Comparison of ENCODE assay signal across 7 mouse cellular contexts in the genomic region with DNA sequence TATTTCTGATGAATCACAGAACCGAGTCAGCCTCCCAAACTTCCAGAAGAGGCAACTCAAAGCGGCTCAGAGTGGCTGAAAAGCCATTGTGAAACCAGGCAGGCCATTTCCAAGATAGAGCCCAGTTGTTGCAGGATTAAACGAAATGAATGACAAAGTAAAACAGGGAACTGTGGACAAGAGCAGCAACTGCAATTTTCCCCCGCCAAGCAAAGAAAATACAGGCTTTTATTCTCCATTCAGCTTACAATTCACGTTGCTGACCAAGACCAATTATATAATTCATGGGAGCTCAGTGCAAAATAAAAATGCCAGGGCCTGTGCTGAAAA. TPM values are rescaled to one million over a fixed set of nuclear protein-coding genes. Genes with fewer than 3 reads are reported as not detected.
DNase-seq lines count a peak whose midpoint lies in the region; ATAC-seq and TF ChIP-seq lines count a peak whose summit lies in the region.

No protein-coding gene starts in this region.

- H3K4me3 ChIP-seq in embryonic facial prominence, embryonic 12.5 days, result no peak overlapping the region
- peak overlapping the region; percentile 47 for H3K4me3 ChIP-seq in hindbrain, embryonic 10.5 days
- H3K4me3 ChIP-seq in limb, embryonic 14.5 days (replicated peaks; ENCODE audit: low read length), result peak overlapping the region; percentile 29
- peak overlapping the region; percentile 41 for H3K4me3 ChIP-seq in neural tube, embryonic 13.5 days

- no peak for ATAC-seq in embryonic facial prominence, embryonic 12.5 days (ENCODE audit: insufficient number of reproducible peaks, insufficient read depth, low FRiP score, low TSS enrichment)
- no peak for ATAC-seq in limb, embryonic 14.5 days (ENCODE audit: low FRiP score, low read depth)
- no peak; the same call in 1 of the 2 replicates for ATAC-seq in neural tube, embryonic 13.5 days (ENCODE audit: low read depth)
- ATAC-seq in inflammation-experienced regulatory T-cells, adult 6 months, result no peak

- DNase-seq in urinary bladder, adult 18-20 months (ENCODE audit: low spot score in 2 of 2), result peak; percentile 1 to 22
- no peak for DNase-seq in urinary bladder, postnatal 25 days (ENCODE audit: low spot score)
- DNase-seq in hindbrain, embryonic 10.5 days (ENCODE audit: low spot score), result no peak
- no peak for DNase-seq in limb, embryonic 14.5 days (ENCODE audit: low spot score)

- H3K9ac ChIP-seq in embryonic facial prominence, embryonic 12.5 days, result no peak overlapping the region
- H3K9ac ChIP-seq in limb, embryonic 14.5 days (ENCODE audit: low read depth, low read length, severe bottlenecking), result peak overlapping the region; percentile 50; the same call in 1 of the 2 replicates
- peak overlapping the region; percentile 70; the same call in 1 of the 2 replicates for H3K9ac ChIP-seq in neural tube, embryonic 13.5 days

- H3K27me3 ChIP-seq in embryonic facial prominence, embryonic 12.5 days, result no peaks in the 10 kb centered on the region
- no peaks in the 10 kb centered on the region for H3K27me3 ChIP-seq in hindbrain, embryonic 10.5 days (ENCODE audit: insufficient read depth, poor library complexity, severe bottlenecking)
- H3K27me3 ChIP-seq in limb, embryonic 14.5 days (ENCODE audit: control insufficient read depth, insufficient read depth, low read length), result no peaks in the 10 kb centered on the region
- no peaks in the 10 kb centered on the region for H3K27me3 ChIP-seq in neural tube, embryonic 13.5 days

- TF ChIP-seq POLR2A in limb, embryonic 14.5 days (IDR thresholded peaks at IDR 0.05; ENCODE audit: borderline replicate concordance, extremely low read depth, insufficient read depth, insufficient read length), result no peak

- peak overlapping the region; percentile 84 for H3K27ac ChIP-seq in embryonic facial prominence, embryonic 12.5 days
- H3K27ac ChIP-seq in hindbrain, embryonic 10.5 days, result peak overlapping the region; percentile 85; the same call in 1 of the 2 replicates
- no peak overlapping the region for H3K27ac ChIP-seq in limb, embryonic 14.5 days (replicated peaks; ENCODE audit: low read depth, low read length)
- no peak overlapping the region; the same call in 1 of the 2 replicates for H3K27ac ChIP-seq in neural tube, embryonic 13.5 days (replicated peaks)

- H3K9me3 ChIP-seq in embryonic facial prominence, embryonic 12.5 days, result no peaks in the 10 kb centered on the region
- H3K9me3 ChIP-seq in hindbrain, embryonic 10.5 days, result no peaks in the 10 kb centered on the region
- H3K9me3 ChIP-seq in limb, embryonic 14.5 days (ENCODE audit: control insufficient read depth, low read length), result no peaks in the 10 kb centered on the region
- H3K9me3 ChIP-seq in neural tube, embryonic 13.5 days, result no peaks in the 10 kb centered on the region

- peak overlapping the region; percentile 53 for H3K4me2 ChIP-seq in embryonic facial prominence, embryonic 12.5 days (replicated peaks)
- H3K4me2 ChIP-seq in limb, embryonic 14.5 days (replicated peaks; ENCODE audit: low read depth, low read length, severe bottlenecking), result peak overlapping the region; percentile 55
- peak overlapping the region; percentile 64 for H3K4me2 ChIP-seq in neural tube, embryonic 13.5 days

- peaks cover 15% of the 10 kb centered on the region for H3K4me1 ChIP-seq in embryonic facial prominence, embryonic 12.5 days
- peaks cover 14% of the 10 kb centered on the region for H3K4me1 ChIP-seq in hindbrain, embryonic 10.5 days (replicated peaks)
- H3K4me1 ChIP-seq in limb, embryonic 14.5 days (ENCODE audit: control insufficient read depth, insufficient read depth, low read length), result 0 out of 2 replicates have a peak, but pooled peaks cover 6% of the 10 kb centered on the region
- H3K4me1 ChIP-seq in neural tube, embryonic 13.5 days (replicated peaks), result peaks cover 12% of the 10 kb centered on the region; the same call in 1 of the 2 replicates

- 12% methylated on average over 5 of the region's 5 CpGs for WGBS in embryonic facial prominence, embryonic 12.5 days
- 11% methylated on average over 5 of the region's 5 CpGs for WGBS in hindbrain, embryonic 10.5 days
- 19% methylated on average over 5 of the region's 5 CpGs for WGBS in limb, embryonic 14.5 days
- 4% methylated on average over 5 of the region's 5 CpGs for WGBS in neural tube, embryonic 13.5 days

- no peaks in the 10 kb centered on the region for H3K36me3 ChIP-seq in embryonic facial prominence, embryonic 12.5 days
- peaks cover 8% of the 10 kb centered on the region; the same call in 1 of the 2 replicates for H3K36me3 ChIP-seq in hindbrain, embryonic 10.5 days
- no peaks in the 10 kb centered on the region for H3K36me3 ChIP-seq in limb, embryonic 14.5 days (ENCODE audit: control insufficient read depth, insufficient read depth, low read length)
- no peaks in the 10 kb centered on the region for H3K36me3 ChIP-seq in neural tube, embryonic 13.5 days

RNA-seq across cellular contexts. Expression of a gene that starts 46.9 kb away (rescaled TPM):
- polyA plus RNA-seq in embryonic facial prominence, embryonic 12.5 days (2016; fragmentation: Nextera tagmentation; extraction: Ambion mirVana), result 50.3 and 50.9 TPM in 2 replicates
- 31.6 and 55.2 TPM in 2 replicates for polyA plus RNA-seq in hindbrain, embryonic 10.5 days (2016; fragmentation: Nextera tagmentation; extraction: Ambion mirVana)
- 6.0 and 7.0 TPM in 2 replicates for polyA plus RNA-seq in limb, embryonic 14.5 days (2012; rRNA removed)
- polyA plus RNA-seq in limb, embryonic 14.5 days (2014; fragmentation: Nextera tagmentation; extraction: Ambion mirVana), result 7.6 and 8.6 TPM in 2 replicates
- 26.0 and 32.7 TPM in 2 replicates for polyA plus RNA-seq in neural tube, embryonic 13.5 days (2015; fragmentation: Nextera tagmentation; extraction: Ambion mirVana)
- polyA plus RNA-seq in inflammation-experienced regulatory T-cells, adult 6 months (2017; shearing (Covaris generic)), result under 1 TPM in 1 of 3 experiments, not detected in 2; 0.39 TPM

Comparison
In these comparisons a context has a peak if more than half of its experiments do, and no peak if none do; other contexts are left out.
1. DNase-seq: peak in urinary bladder, adult 18-20 months (2 of 2); none in urinary bladder, postnatal 25 days (single experiment), hindbrain, embryonic 10.5 days (single experiment) and limb, embryonic 14.5 days (single experiment).
2. H3K27ac ChIP-seq: peak in embryonic facial prominence, embryonic 12.5 days (single experiment) and hindbrain, embryonic 10.5 days (single experiment); none in limb, embryonic 14.5 days (single experiment) and neural tube, embryonic 13.5 days (single experiment).
3. RNA of a gene that starts 46.9 kb away (polyA plus RNA-seq): 50.3 to 50.9 TPM in embryonic facial prominence, embryonic 12.5 days, 26.0 to 32.7 TPM in neural tube, embryonic 13.5 days, 31.6 to 55.2 TPM in hindbrain, embryonic 10.5 days and 6.0 to 8.6 TPM in limb, embryonic 14.5 days; 0.39 TPM in inflammation-experienced regulatory T-cells, adult 6 months; every median in the first group is over 4 times any median in the second.
4. Peak in every context shown above with its lines, with median percentiles within 50 percentile points of each other: H3K4me2 ChIP-seq.